Mouse (Mus musculus) brain, adult 2 months (tissue): ENCODE results near the gene Ugdh.
"Not testable (repeated sequence)": the region's sequence is repeated elsewhere in the genome, so short reads cannot be mapped to it uniquely, and the experiment has no call there.

Experiments used
- DNase-seq: peaks from one replicate; pipeline ENCODE4 v3.0.0; 2011; ENCODE audit warnings: low read depth, low spot score

Gene Ugdh

GRCm38 (mm10) chr5:65435806-65436561, at the start of gene Ugdh:
Gene Ugdh (minus strand): TSS chr5:65435949.
- peak; percentile 98 for DNase-seq

GRCm38 (mm10) chr5:65482996-65483395, 47.2 kb upstream of the Ugdh start:
- DNase-seq, result no peak

- no peak for DNase-seq
These were observed 44.8 kb upstream of the Ugdh start for GRCm38 (mm10) chr5:65480511-65480910.

- DNase-seq, result no peak
These were observed 44.1 kb upstream of the Ugdh start for GRCm38 (mm10) chr5:65479681-65480445.

GRCm38 (mm10) chr5:65478224-65478623, 42.5 kb upstream of the Ugdh start:
- DNase-seq, result peak; percentile 76

- not testable (repeated sequence) for DNase-seq
These were observed 41.0 kb upstream of the Ugdh start for GRCm38 (mm10) chr5:65476739-65477138.

GRCm38 (mm10) chr5:65475806-65476205, 40.1 kb upstream of the Ugdh start:
- peak; percentile 27 for DNase-seq

GRCm38 (mm10) chr5:65469766-65470165, 34.0 kb upstream of the Ugdh start:
- DNase-seq, result peak; percentile 94

GRCm38 (mm10) chr5:65466911-65467310, 31.2 kb upstream of the Ugdh start:
- DNase-seq, result no peak

- no peak for DNase-seq
These were observed 24.6 kb upstream of the Ugdh start for GRCm38 (mm10) chr5:65460361-65460760.

- peak; percentile 37 for DNase-seq
These were observed 23.7 kb upstream of the Ugdh start for GRCm38 (mm10) chr5:65459454-65459853.

GRCm38 (mm10) chr5:65457846-65458245, 22.1 kb upstream of the Ugdh start:
- DNase-seq, result peak; percentile 18

- DNase-seq, result peak; percentile 45
These were observed 21.5 kb upstream of the Ugdh start for GRCm38 (mm10) chr5:65457086-65457827.

GRCm38 (mm10) chr5:65454771-65455170, 19.0 kb upstream of the Ugdh start:
- DNase-seq, result no peak

- no peak for DNase-seq
These were observed 13.2 kb upstream of the Ugdh start for GRCm38 (mm10) chr5:65448941-65449340.

- DNase-seq, result peak; percentile 96
These were observed 12.1 kb upstream of the Ugdh start for GRCm38 (mm10) chr5:65447826-65448225.

GRCm38 (mm10) chr5:65446756-65447155, 11.0 kb upstream of the Ugdh start:
- DNase-seq, result no peak

- DNase-seq, result no peak
These were observed 9.2 kb upstream of the Ugdh start for GRCm38 (mm10) chr5:65444981-65445380.

GRCm38 (mm10) chr5:65438041-65438440, 2.3 kb upstream of the Ugdh start:
- no peak for DNase-seq

GRCm38 (mm10) chr5:65435363-65435805, 365 bp downstream of the Ugdh start:
- peak; percentile 33 for DNase-seq

GRCm38 (mm10) chr5:65434471-65435362, 1.0 kb downstream of the Ugdh start:
- DNase-seq, result peak; percentile 63
